Mouse (Mus musculus): ENCODE measurements around the gene Icos.

DNA sequence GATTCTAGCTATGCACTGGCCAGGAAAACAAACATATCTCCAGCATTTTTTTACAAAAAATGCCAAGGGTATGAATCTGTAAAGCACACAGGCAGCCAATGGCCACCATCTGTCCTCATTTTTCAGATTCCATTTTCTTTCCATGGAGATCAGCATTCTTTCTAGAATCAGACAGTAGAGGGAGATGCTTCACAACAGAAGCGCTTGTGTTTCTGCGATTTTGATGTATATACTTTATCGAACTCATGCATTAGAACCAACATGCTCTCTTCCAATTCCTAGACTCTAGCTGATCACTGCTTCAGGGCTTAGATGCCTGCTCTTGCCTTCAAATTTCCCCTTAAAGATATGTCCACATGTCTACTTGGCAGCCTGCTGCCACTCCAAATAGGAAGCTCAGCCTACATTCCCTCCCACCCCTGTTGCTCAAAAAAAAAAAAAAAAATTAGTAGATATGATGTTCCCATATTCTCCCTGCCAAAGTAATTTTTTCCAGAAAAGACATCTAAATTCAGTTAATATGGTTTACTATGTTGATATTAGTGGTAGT is 20.4 kb downstream of the Icos start:
- TF ChIP-seq CTCF (IDR thresholded peaks at IDR 0.05; ENCODE audit: extremely low read depth, insufficient read depth, low read length), result no peak
- no peak for TF ChIP-seq POLR2A (IDR thresholded peaks at IDR 0.05; ENCODE audit: extremely low read depth, insufficient read depth, low read length)
